Mouse (Mus musculus): ENCODE results near the gene Vsig2. TPM values are rescaled to one million over a fixed set of nuclear protein-coding genes. Genes with fewer than 3 reads are reported as not detected.

Vsig2 gene
- polyA plus RNA-seq, 1 experiment, result not detected

GRCm38 (mm10) chr9:37500201-37500600, 38.9 kb upstream of the Vsig2 start:
- Histone ChIP-seq H3K79me2 (ENCODE audit: control insufficient read depth, insufficient read depth) (peaks cover 82% of the 10 kb centered on the region), H3K4me3 (no peak overlapping the region), H3K27me3 (ENCODE audit: control insufficient read depth, insufficient read depth, insufficient read length) (no peaks in the 10 kb centered on the region), H3ac (ENCODE audit: control insufficient read depth, insufficient read length) (no peak overlapping the region), H3K36me3 (ENCODE audit: control insufficient read depth, insufficient read depth) (no peaks in the 10 kb centered on the region), H3K4me2 (ENCODE audit: low read depth) (no peak overlapping the region)
- TF ChIP-seq POLR2AphosphoS2 (IDR thresholded peaks at IDR 0.05; ENCODE audit: insufficient read length, low read depth) (no peak), POLR2A (IDR thresholded peaks at IDR 0.05; ENCODE audit: insufficient read length, low read depth) (no peak), REST (IDR thresholded peaks at IDR 0.05; ENCODE audit: insufficient read depth, insufficient read length) (no peak), MYOG (IDR thresholded peaks at IDR 0.05; ENCODE audit: control insufficient read depth in 1 of 3, insufficient read depth in 1 of 3, insufficient read length in 2 of 3, low read depth in 2 of 3) (no peak), E2F4 (IDR thresholded peaks at IDR 0.05; ENCODE audit: insufficient read depth) (no peak), TCF3 (IDR thresholded peaks at IDR 0.05; ENCODE audit: insufficient read length, low read depth) (no peak), TCF12 (IDR thresholded peaks at IDR 0.05; ENCODE audit: insufficient read depth, poor library complexity, severe bottlenecking) (no peak), SRF (IDR thresholded peaks at IDR 0.05; ENCODE audit: control insufficient read depth, insufficient read length, low read depth) (no peak), CEBPB (IDR thresholded peaks at IDR 0.05; ENCODE audit: insufficient read depth, poor library complexity, severe bottlenecking) (no peak), MAX (IDR thresholded peaks at IDR 0.05; ENCODE audit: low read depth) (no peak), USF1 (IDR thresholded peaks at IDR 0.05; ENCODE audit: low read depth) (no peak), MYOD1 (IDR thresholded peaks at IDR 0.05; ENCODE audit: control insufficient read depth in 1 of 3, insufficient read length in 2 of 3, low read depth in 2 of 3) (no peak)

GRCm38 (mm10) chr9:37501170-37501569, 37.9 kb upstream of the Vsig2 start:
- H3K36me3 ChIP-seq (ENCODE audit: control insufficient read depth, insufficient read depth), result no peaks in the 10 kb centered on the region
- no peaks in the 10 kb centered on the region for H3K27me3 ChIP-seq (ENCODE audit: control insufficient read depth, insufficient read depth, insufficient read length)
- no peak overlapping the region for H3K4me3 ChIP-seq

GRCm38 (mm10) chr9:37504348-37504747, 34.7 kb upstream of the Vsig2 start:
- no peak overlapping the region for H3K4me3 ChIP-seq
- no peaks in the 10 kb centered on the region for H3K36me3 ChIP-seq (ENCODE audit: control insufficient read depth, insufficient read depth)
- TF ChIP-seq MYOG (IDR thresholded peaks at IDR 0.05; ENCODE audit: control insufficient read depth in 1 of 3, insufficient read depth in 1 of 3, insufficient read length in 2 of 3, low read depth in 2 of 3) (no peak), SRF (IDR thresholded peaks at IDR 0.05; ENCODE audit: control insufficient read depth, insufficient read length, low read depth) (no peak), CEBPB (IDR thresholded peaks at IDR 0.05; ENCODE audit: insufficient read depth, poor library complexity, severe bottlenecking) (no peak), MYOD1 (IDR thresholded peaks at IDR 0.05; ENCODE audit: control insufficient read depth in 1 of 3, insufficient read length in 2 of 3, low read depth in 2 of 3) (no peak), REST (IDR thresholded peaks at IDR 0.05; ENCODE audit: insufficient read depth, insufficient read length) (no peak), POLR2AphosphoS2 (IDR thresholded peaks at IDR 0.05; ENCODE audit: insufficient read length, low read depth) (no peak), USF1 (IDR thresholded peaks at IDR 0.05; ENCODE audit: low read depth) (no peak), TCF12 (IDR thresholded peaks at IDR 0.05; ENCODE audit: insufficient read depth, poor library complexity, severe bottlenecking) (no peak)
- H3K79me2 ChIP-seq (ENCODE audit: control insufficient read depth, insufficient read depth), result peaks cover 60% of the 10 kb centered on the region
- no peaks in the 10 kb centered on the region for H3K27me3 ChIP-seq (ENCODE audit: control insufficient read depth, insufficient read depth, insufficient read length)
- no peak overlapping the region for H3ac ChIP-seq (ENCODE audit: control insufficient read depth, insufficient read length)
- no peak overlapping the region for H3K4me2 ChIP-seq (ENCODE audit: low read depth)

More at GRCm38 (mm10) chr9:37501170-37501569, 37.9 kb upstream of the Vsig2 start:
- H3ac ChIP-seq (ENCODE audit: control insufficient read depth, insufficient read length), result no peak overlapping the region
- TF ChIP-seq USF1 (IDR thresholded peaks at IDR 0.05; ENCODE audit: low read depth) (no peak), MYOG (IDR thresholded peaks at IDR 0.05; ENCODE audit: control insufficient read depth in 1 of 3, insufficient read depth in 1 of 3, insufficient read length in 2 of 3, low read depth in 2 of 3) (no peak), TCF3 (IDR thresholded peaks at IDR 0.05; ENCODE audit: insufficient read length, low read depth) (no peak), MYOD1 (IDR thresholded peaks at IDR 0.05; ENCODE audit: control insufficient read depth in 1 of 3, insufficient read length in 2 of 3, low read depth in 2 of 3) (no peak), POLR2AphosphoS2 (IDR thresholded peaks at IDR 0.05; ENCODE audit: insufficient read length, low read depth) (no peak), REST (IDR thresholded peaks at IDR 0.05; ENCODE audit: insufficient read depth, insufficient read length) (no peak), SRF (IDR thresholded peaks at IDR 0.05; ENCODE audit: control insufficient read depth, insufficient read length, low read depth) (no peak), MAX (IDR thresholded peaks at IDR 0.05; ENCODE audit: low read depth) (no peak), POLR2A (IDR thresholded peaks at IDR 0.05; ENCODE audit: insufficient read length, low read depth) (no peak), E2F4 (IDR thresholded peaks at IDR 0.05; ENCODE audit: insufficient read depth) (no peak), TCF12 (IDR thresholded peaks at IDR 0.05; ENCODE audit: insufficient read depth, poor library complexity, severe bottlenecking) (no peak), CEBPB (IDR thresholded peaks at IDR 0.05; ENCODE audit: insufficient read depth, poor library complexity, severe bottlenecking) (no peak)
- H3K79me2 ChIP-seq (ENCODE audit: control insufficient read depth, insufficient read depth), result peaks cover 79% of the 10 kb centered on the region
- H3K4me2 ChIP-seq (ENCODE audit: low read depth), result no peak overlapping the region

- H3K27me3 ChIP-seq (ENCODE audit: control insufficient read depth, insufficient read depth, insufficient read length), result no peaks in the 10 kb centered on the region
- H3K4me3 ChIP-seq, result no peak overlapping the region
- H3K4me2 ChIP-seq (ENCODE audit: low read depth), result no peak overlapping the region
- TF ChIP-seq POLR2A (IDR thresholded peaks at IDR 0.05; ENCODE audit: insufficient read length, low read depth) (no peak), MYOG (IDR thresholded peaks at IDR 0.05; ENCODE audit: control insufficient read depth in 1 of 3, insufficient read depth in 1 of 3, insufficient read length in 2 of 3, low read depth in 2 of 3) (no peak), SRF (IDR thresholded peaks at IDR 0.05; ENCODE audit: control insufficient read depth, insufficient read length, low read depth) (no peak), REST (IDR thresholded peaks at IDR 0.05; ENCODE audit: insufficient read depth, insufficient read length) (no peak), POLR2AphosphoS2 (IDR thresholded peaks at IDR 0.05; ENCODE audit: insufficient read length, low read depth) (no peak), E2F4 (IDR thresholded peaks at IDR 0.05; ENCODE audit: insufficient read depth) (no peak), TCF12 (IDR thresholded peaks at IDR 0.05; ENCODE audit: insufficient read depth, poor library complexity, severe bottlenecking) (no peak), USF1 (IDR thresholded peaks at IDR 0.05; ENCODE audit: low read depth) (no peak), CEBPB (IDR thresholded peaks at IDR 0.05; ENCODE audit: insufficient read depth, poor library complexity, severe bottlenecking) (no peak), MYOD1 (IDR thresholded peaks at IDR 0.05; ENCODE audit: control insufficient read depth in 1 of 3, insufficient read length in 2 of 3, low read depth in 2 of 3) (no peak), MAX (IDR thresholded peaks at IDR 0.05; ENCODE audit: low read depth) (no peak), TCF3 (IDR thresholded peaks at IDR 0.05; ENCODE audit: insufficient read length, low read depth) (no peak)
- no peak overlapping the region for H3ac ChIP-seq (ENCODE audit: control insufficient read depth, insufficient read length)
- no peaks in the 10 kb centered on the region for H3K36me3 ChIP-seq (ENCODE audit: control insufficient read depth, insufficient read depth)
- H3K79me2 ChIP-seq (ENCODE audit: control insufficient read depth, insufficient read depth), result peaks cover 50% of the 10 kb centered on the region
Observed at GRCm38 (mm10) chr9:37506023-37506422, 33.0 kb upstream of the Vsig2 start.

All from myocyte (in vitro differentiated cells).